Mouse (Mus musculus) C2C12 (cell line): ENCODE results near the gene Nfasc. TPM values are rescaled to one million over a fixed set of nuclear protein-coding genes. Genes with fewer than 3 reads are reported as not detected.

Experiments
- H3K27me3 ChIP-seq: one replicate; pipeline ENCODE4 v1.6.1; 2011; ENCODE audit not compliant: control insufficient read depth, insufficient read depth, insufficient read length
- H3K36me3 ChIP-seq: one replicate; pipeline ENCODE4 v1.6.1; 2011; ENCODE audit not compliant: control insufficient read depth, insufficient read depth
- H3K4me3 ChIP-seq: one replicate; pipeline ENCODE4 v1.5.1; 2011; ENCODE audit warnings: mild to moderate bottlenecking, control low read depth; ENCODE audit not compliant: poor library complexity, insufficient read depth, severe bottlenecking
- H3K79me2 ChIP-seq: one replicate; pipeline ENCODE4 v1.6.1; 2011; ENCODE audit not compliant: control insufficient read depth, insufficient read depth
- H3K79me3 ChIP-seq: one replicate; pipeline ENCODE4 v1.6.1; 2011; ENCODE audit warnings: low read depth, control low read depth
- H3ac ChIP-seq: one replicate; pipeline ENCODE3; 2011; ENCODE audit warnings: low read depth; ENCODE audit not compliant: control insufficient read depth, insufficient read length
- CEBPB ChIP-seq: IDR thresholded peaks from one replicate; pipeline ENCODE4 v1.6.1; 2011; ENCODE audit warnings: low read depth, mild to moderate bottlenecking, control low read depth, moderate library complexity
- CTCF ChIP-seq: IDR thresholded peaks from one replicate; pipeline ENCODE4 v1.5.1; 2011; ENCODE audit not compliant: control insufficient read depth, insufficient read depth, insufficient read length
- FOSL1 ChIP-seq: IDR thresholded peaks from one replicate; pipeline ENCODE4 v1.8.0; 2011; ENCODE audit warnings: mild to moderate bottlenecking, low read length; ENCODE audit not compliant: poor library complexity, insufficient read depth, severe bottlenecking
- MAX ChIP-seq: IDR thresholded peaks from one replicate; pipeline ENCODE4 v1.6.1; 2011; ENCODE audit warnings: mild to moderate bottlenecking, control low read depth
- MYOD1 ChIP-seq: IDR thresholded peaks from one replicate; pipeline ENCODE4 v1.6.1; 2011; ENCODE audit warnings: low read depth; ENCODE audit not compliant: control insufficient read depth, insufficient read length
- MYOG ChIP-seq: IDR thresholded peaks from one replicate; pipeline ENCODE4 v1.6.1; 2011; ENCODE audit not compliant: control insufficient read depth, insufficient read length; ENCODE audit errors: extremely low read depth
- USF1 ChIP-seq: IDR thresholded peaks from one replicate; pipeline ENCODE4 v1.6.1; 2011; ENCODE audit warnings: low read depth, mild to moderate bottlenecking, control low read depth, moderate library complexity
- polyA plus RNA-seq: library from polyadenylated mRNA; unstranded; fragments of >200 nt; fragmentation: generic; extraction: Trizol; gene quantifications from one replicate; pipeline ENCODE4 v1.2.1, GENCODE M21; 2012; ENCODE audit warnings: missing spikeins

Gene Nfasc
- polyA plus RNA-seq, 1 experiment: not detected

DNA sequence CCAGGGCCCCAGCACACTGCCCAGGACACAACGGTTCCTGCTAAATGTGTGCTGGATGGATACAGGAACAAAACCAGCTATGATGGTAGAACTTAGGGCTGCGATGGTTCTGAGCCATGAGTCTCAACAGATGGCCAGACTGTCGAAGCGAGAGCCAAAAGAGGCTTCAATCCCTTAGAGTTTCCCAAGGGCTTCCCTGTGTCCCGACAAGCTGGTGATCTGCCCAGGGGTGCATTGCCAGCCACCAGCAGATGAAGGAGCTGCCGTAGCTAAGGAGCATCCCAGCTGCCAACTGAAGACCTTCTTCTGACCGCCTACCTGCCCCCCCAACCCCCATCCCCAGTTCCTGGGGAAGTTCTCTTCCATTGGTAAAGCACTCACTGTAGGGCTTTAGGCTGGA lies 104.3 kb downstream of the Nfasc start:
- no peaks in the 10 kb centered on the region for H3K36me3 ChIP-seq
- H3K79me3 ChIP-seq: no peaks in the 10 kb centered on the region
- no peak for TF ChIP-seq USF1
- TF ChIP-seq MAX: no peak
- TF ChIP-seq FOSL1: no peak
- no peak for TF ChIP-seq MYOD1
- no peak for TF ChIP-seq CEBPB
- TF ChIP-seq MYOG: no peak
- TF ChIP-seq CTCF: no peak
- H3K79me2 ChIP-seq: no peaks in the 10 kb centered on the region
- H3K27me3 ChIP-seq: peaks cover 95% of the 10 kb centered on the region
- no peak overlapping the region for H3K4me3 ChIP-seq
- no peak overlapping the region for H3ac ChIP-seq

GRCm38 (mm10) chr1:132629611-132630370 lies 111.8 kb downstream of the Nfasc start:
- Histone ChIP-seq H3K36me3 (no peaks in the 10 kb centered on the region), H3ac (no peak overlapping the region), H3K79me2 (no peaks in the 10 kb centered on the region), H3K4me3 (no peak overlapping the region), H3K27me3 (peaks cover 83% of the 10 kb centered on the region), H3K79me3 (no peaks in the 10 kb centered on the region)
- TF ChIP-seq FOSL1 (no peak), MAX (no peak), MYOD1 (no peak), CTCF (no peak), USF1 (no peak), MYOG (no peak), CEBPB (no peak)

GRCm38 (mm10) chr1:132628599-132628998 lies 113.0 kb downstream of the Nfasc start:
- Histone ChIP-seq H3K4me3 (no peak overlapping the region), H3K27me3 (peaks cover 82% of the 10 kb centered on the region), H3K79me2 (no peaks in the 10 kb centered on the region), H3ac (no peak overlapping the region), H3K36me3 (no peaks in the 10 kb centered on the region), H3K79me3 (no peaks in the 10 kb centered on the region)
- TF ChIP-seq USF1 (no peak), MAX (no peak), FOSL1 (no peak), CTCF (no peak), CEBPB (no peak), MYOD1 (no peak), MYOG (no peak)

- H3K36me3 ChIP-seq: no peaks in the 10 kb centered on the region
- no peak for TF ChIP-seq MAX
- no peak for TF ChIP-seq USF1
Observed at GRCm38 (mm10) chr1:132628183-132628582, 113.4 kb downstream of the Nfasc start.

DNA sequence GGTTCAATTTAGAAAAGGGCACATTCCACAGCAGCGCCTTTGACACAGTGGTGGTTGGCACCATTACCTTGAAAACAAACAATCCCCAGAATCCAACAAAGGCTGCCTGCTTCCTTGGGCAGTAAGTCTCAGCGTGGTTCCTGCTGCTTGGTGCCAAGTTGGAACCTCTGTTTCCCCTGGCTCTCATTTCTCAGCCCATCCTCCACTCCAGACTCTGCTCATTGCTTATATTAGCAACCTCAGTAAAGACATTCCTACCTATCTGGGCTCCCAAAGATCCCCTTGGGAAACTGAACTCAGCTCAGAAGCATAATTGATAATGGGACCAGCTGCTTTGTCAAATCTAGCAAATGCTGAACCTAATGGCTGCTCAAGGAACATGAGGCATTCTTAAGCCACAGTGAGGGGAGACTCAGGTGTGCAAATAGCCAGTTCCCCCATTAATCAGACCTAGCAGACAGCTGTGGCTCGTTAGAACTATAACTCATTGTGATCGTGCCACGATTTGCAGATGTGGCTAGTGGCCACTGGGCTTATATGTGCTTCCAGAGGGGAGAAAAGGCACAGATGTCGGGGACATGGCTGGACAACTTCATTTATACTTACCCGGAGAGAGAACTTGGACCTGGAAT lies 115.4 kb downstream of the Nfasc start:
- H3K27me3 ChIP-seq: peaks cover 82% of the 10 kb centered on the region
- TF ChIP-seq MYOG (no peak), FOSL1 (no peak), MAX (no peak), CEBPB (no peak), CTCF (no peak)

More at GRCm38 (mm10) chr1:132628183-132628582, 113.4 kb downstream of the Nfasc start:
- H3K79me3 ChIP-seq: no peaks in the 10 kb centered on the region
- H3K4me3 ChIP-seq: no peak overlapping the region
- H3K27me3 ChIP-seq: peaks cover 82% of the 10 kb centered on the region
- H3K79me2 ChIP-seq: no peaks in the 10 kb centered on the region
- H3ac ChIP-seq: no peak overlapping the region

GRCm38 (mm10) chr1:132625034-132625433 lies 116.6 kb downstream of the Nfasc start:
- Histone ChIP-seq H3ac (no peak overlapping the region), H3K4me3 (no peak overlapping the region), H3K79me3 (no peaks in the 10 kb centered on the region), H3K36me3 (no peaks in the 10 kb centered on the region), H3K27me3 (peaks cover 89% of the 10 kb centered on the region), H3K79me2 (no peaks in the 10 kb centered on the region)
- TF ChIP-seq MAX (no peak), CTCF (no peak), CEBPB (no peak), MYOG (no peak), USF1 (no peak), FOSL1 (no peak), MYOD1 (no peak)

More for the DNA sequence above, 115.4 kb downstream of the Nfasc start:
- H3ac ChIP-seq: no peak overlapping the region
- no peak overlapping the region for H3K4me3 ChIP-seq
- no peaks in the 10 kb centered on the region for H3K79me2 ChIP-seq
- H3K36me3 ChIP-seq: no peaks in the 10 kb centered on the region
- H3K79me3 ChIP-seq: no peaks in the 10 kb centered on the region
